Comparison of ENCODE assay signal across 8 mouse cellular contexts in genomic region chr12:79839096-79839941, GRCm38 (mm10).
DNase-seq lines count a peak whose midpoint lies in the region; ATAC-seq and TF ChIP-seq lines count a peak whose summit lies in the region.

No protein-coding gene starts in this region.

- no peak overlapping the region for H3K4me3 ChIP-seq in hindbrain, embryonic 10.5 days
- no peak overlapping the region for H3K4me3 ChIP-seq in hindbrain, embryonic 14.5 days (replicated peaks; ENCODE audit: low read length)
- no peak overlapping the region for H3K4me3 ChIP-seq in bone marrow, adult 2 months (replicated peaks; ENCODE audit: control insufficient read depth, low read depth, low read length)
- H3K4me3 ChIP-seq in embryonic facial prominence, embryonic 15.5 days (replicated peaks), result no peak overlapping the region
- no peak overlapping the region for H3K4me3 ChIP-seq in liver, embryonic 16.5 days (ENCODE audit: low read depth, low read length)

- peaks cover 73% of the 10 kb centered on the region for H3K4me1 ChIP-seq in hindbrain, embryonic 10.5 days (replicated peaks)
- peaks cover 18% of the 10 kb centered on the region for H3K4me1 ChIP-seq in hindbrain, embryonic 14.5 days (replicated peaks; ENCODE audit: control insufficient read depth, insufficient read depth, low read length)
- H3K4me1 ChIP-seq in bone marrow, adult 2 months (ENCODE audit: control insufficient read depth, insufficient read depth, low read length), result peaks cover 13% of the 10 kb centered on the region
- peaks cover 69% of the 10 kb centered on the region for H3K4me1 ChIP-seq in embryonic facial prominence, embryonic 15.5 days
- H3K4me1 ChIP-seq in liver, embryonic 16.5 days (ENCODE audit: control insufficient read depth, low read depth, low read length), result peaks cover 14% of the 10 kb centered on the region

- no peak for ATAC-seq in hindbrain, embryonic 14.5 days (ENCODE audit: low FRiP score)
- ATAC-seq in embryonic facial prominence, embryonic 15.5 days (ENCODE audit: insufficient number of reproducible peaks, low FRiP score, low TSS enrichment, low read depth), result no peak
- ATAC-seq in liver, embryonic 16.5 days (ENCODE audit: low read depth), result no peak
- no peak for ATAC-seq in erythroblast, adult 5-6 weeks (replicated peaks; ENCODE audit: low FRiP score, poor library complexity, severe bottlenecking)

- peak overlapping the region; percentile 82 for H3K27ac ChIP-seq in hindbrain, embryonic 10.5 days
- H3K27ac ChIP-seq in hindbrain, embryonic 14.5 days, result no peak overlapping the region
- peak overlapping the region; percentile 4; the same call in 1 of the 2 replicates for H3K27ac ChIP-seq in bone marrow, adult 2 months (ENCODE audit: control insufficient read depth, insufficient read depth, low read depth, low read length, poor library complexity)
- H3K27ac ChIP-seq in embryonic facial prominence, embryonic 15.5 days (replicated peaks), result peak overlapping the region; percentile 55
- H3K27ac ChIP-seq in liver, embryonic 16.5 days (ENCODE audit: low read length), result peak overlapping the region; percentile 31

- no peaks in the 10 kb centered on the region for H3K36me3 ChIP-seq in hindbrain, embryonic 10.5 days
- H3K36me3 ChIP-seq in hindbrain, embryonic 14.5 days (replicated peaks; ENCODE audit: control insufficient read depth, insufficient read depth), result no peaks in the 10 kb centered on the region
- H3K36me3 ChIP-seq in embryonic facial prominence, embryonic 15.5 days, result no peaks in the 10 kb centered on the region
- H3K36me3 ChIP-seq in liver, embryonic 16.5 days (ENCODE audit: control insufficient read depth, insufficient read depth), result no peaks in the 10 kb centered on the region

- no peak for DNase-seq in hindbrain, embryonic 10.5 days (ENCODE audit: low spot score)
- no peak for DNase-seq in hindbrain, embryonic 14.5 days (ENCODE audit: low spot score)
- no peak for DNase-seq in adrenal gland, adult 2 months
- DNase-seq in cerebellum, postnatal 36 days, result no peak

- no peak overlapping the region for H3K4me2 ChIP-seq in hindbrain, embryonic 14.5 days (replicated peaks)
- H3K4me2 ChIP-seq in embryonic facial prominence, embryonic 15.5 days (replicated peaks), result no peak overlapping the region
- H3K4me2 ChIP-seq in liver, embryonic 16.5 days (ENCODE audit: low read depth, low read length), result no peak overlapping the region

- TF ChIP-seq CTCF in bone marrow, adult 2 months (IDR thresholded peaks at IDR 0.05; ENCODE audit: control insufficient read depth, insufficient read depth, low read length), result no peak

- TF ChIP-seq POLR2A in bone marrow, adult 2 months (IDR thresholded peaks at IDR 0.05; ENCODE audit: borderline replicate concordance, control insufficient read depth, low read depth, low read length), result no peak

- WGBS in hindbrain, embryonic 10.5 days, result 32% methylated on average over 12 of the region's 12 CpGs
- 28% methylated on average over 12 of the region's 12 CpGs for WGBS in hindbrain, embryonic 14.5 days
- 79% methylated on average over 12 of the region's 12 CpGs for WGBS in bone marrow, adult 2 months
- 44% methylated on average over 12 of the region's 12 CpGs for WGBS in embryonic facial prominence, embryonic 15.5 days
- WGBS in liver, embryonic 16.5 days (ENCODE audit: insufficient replicate concordance), result 61% methylated on average over 12 of the region's 12 CpGs

- no peaks in the 10 kb centered on the region for H3K27me3 ChIP-seq in hindbrain, embryonic 10.5 days (ENCODE audit: insufficient read depth, poor library complexity, severe bottlenecking)
- no peaks in the 10 kb centered on the region for H3K27me3 ChIP-seq in hindbrain, embryonic 14.5 days (ENCODE audit: control insufficient read depth, insufficient read depth, low read length)
- H3K27me3 ChIP-seq in embryonic facial prominence, embryonic 15.5 days, result no peaks in the 10 kb centered on the region
- H3K27me3 ChIP-seq in liver, embryonic 16.5 days (ENCODE audit: control insufficient read depth, insufficient read depth, low read depth, low read length), result no peaks in the 10 kb centered on the region

- no peaks in the 10 kb centered on the region for H3K9me3 ChIP-seq in hindbrain, embryonic 10.5 days
- no peaks in the 10 kb centered on the region for H3K9me3 ChIP-seq in hindbrain, embryonic 14.5 days (ENCODE audit: control insufficient read depth, low read length)
- H3K9me3 ChIP-seq in embryonic facial prominence, embryonic 15.5 days (replicated peaks), result no peaks in the 10 kb centered on the region
- no peaks in the 10 kb centered on the region for H3K9me3 ChIP-seq in liver, embryonic 16.5 days (replicated peaks; ENCODE audit: control insufficient read depth, low read length)

- H3K9ac ChIP-seq in hindbrain, embryonic 14.5 days, result no peak overlapping the region
- H3K9ac ChIP-seq in embryonic facial prominence, embryonic 15.5 days, result no peak overlapping the region
- no peak overlapping the region for H3K9ac ChIP-seq in liver, embryonic 16.5 days (ENCODE audit: low read depth, low read length)
